Mouse (Mus musculus) lung, embryonic 16.5 days (tissue): ENCODE results near the gene Asb16. TPM values are rescaled to one million over a fixed set of nuclear protein-coding genes. Genes with fewer than 3 reads are reported as not detected.
A peak's percentile ranks its signal among the peaks of the same experiment; 100 is the strongest.
"Not testable (repeated sequence)": the region's sequence is repeated elsewhere in the genome, so short reads cannot be mapped to it uniquely, and the experiment has no call there.

Source experiments
- ATAC-seq: fragments of 200-750 bp; cut with Nextera tagmentation; 2 replicates; pipeline ENCODE4 v1.8.0; 2017; ENCODE audit warnings: low read depth, mild to moderate bottlenecking, moderate library complexity
- H3K27ac ChIP-seq: fragments of 300-500 bp; sonication (generic); 2 replicates; pipeline ENCODE4 v1.5.1; 2014; ENCODE audit warnings: mild to moderate bottlenecking, control low read depth, low read length
- H3K27me3 ChIP-seq: fragments of 300-500 bp; sonication (generic); 2 replicates; pipeline ENCODE4 v1.6.1; 2014; ENCODE audit warnings: low read depth, low read length, mixed read lengths; ENCODE audit not compliant: control insufficient read depth, insufficient read depth
- H3K36me3 ChIP-seq: fragments of 300-500 bp; sonication (generic); 2 replicates; pipeline ENCODE4 v1.6.1; 2014; ENCODE audit warnings: low read length; ENCODE audit not compliant: control insufficient read depth, insufficient read depth
- H3K4me1 ChIP-seq: fragments of 300-500 bp; sonication (generic); replicated peaks from 2 replicates; pipeline ENCODE4 v1.6.1; 2014; ENCODE audit warnings: low read length, mixed read lengths; ENCODE audit not compliant: control insufficient read depth, insufficient read depth
- H3K4me2 ChIP-seq: fragments of 300-500 bp; sonication (generic); 2 replicates; pipeline ENCODE4 v1.6.1; 2014; ENCODE audit warnings: low read depth, low read length, control low read depth
- H3K4me3 ChIP-seq: fragments of 300-500 bp; sonication (generic); 2 replicates; pipeline ENCODE4 v1.5.1; 2014; ENCODE audit warnings: mild to moderate bottlenecking, low read length, control low read depth
- H3K9ac ChIP-seq: fragments of 300-500 bp; sonication (generic); 2 replicates; pipeline ENCODE4 v1.6.1; 2014; ENCODE audit warnings: low read length, control low read depth
- H3K9me3 ChIP-seq: fragments of 300-500 bp; sonication (generic); 2 replicates; pipeline ENCODE4 v1.6.1; 2016; ENCODE audit warnings: low read length; ENCODE audit not compliant: control insufficient read depth
- WGBS: fragments of 180-500 bp; shearing (Covaris S2); extraction: QIAGEN DNeasy Blood & Tissue Kit; methylation state at CpG from one replicate; pipeline ENCODE4 v1.1.7; 2014; 5-methylcytosine and 5-hydroxymethylcytosine counted together
- polyA plus RNA-seq: library from polyadenylated mRNA; unstranded; fragments of >200 nt; fragmentation: Nextera tagmentation; extraction: Ambion mirVana; gene quantifications from 2 replicates; pipeline ENCODE4 v1.2.1, GENCODE M21; 2015

Gene Asb16
- polyA plus RNA-seq, 1 experiment from 2014 or later = 0.05 TPM

- no peak for ATAC-seq
- Histone ChIP-seq H3K4me2 (no peak overlapping the region), H3K4me3 (no peak overlapping the region), H3K36me3 (no peaks in the 10 kb centered on the region), H3K27me3 (no peaks in the 10 kb centered on the region; the same call in 1 of the 2 replicates), H3K27ac (no peak overlapping the region), H3K4me1 (peaks cover 9% of the 10 kb centered on the region; the same call in 1 of the 2 replicates), H3K9me3 (no peaks in the 10 kb centered on the region), H3K9ac (no peak overlapping the region)
- WGBS = 72% methylated on average over 9 of the region's 12 CpGs
Observed at GRCm38 (mm10) chr11:102277754-102278153, 9.2 kb downstream of the Asb16 start.

- 86% methylated on average over 3 of the region's 3 CpGs for WGBS
- no peaks in the 10 kb centered on the region for H3K9me3 ChIP-seq
- no peak overlapping the region for H3K27ac ChIP-seq
- H3K4me3 ChIP-seq = no peak overlapping the region
- H3K36me3 ChIP-seq = no peaks in the 10 kb centered on the region
- H3K27me3 ChIP-seq = no peaks in the 10 kb centered on the region; the same call in 1 of the 2 replicates
- peaks cover 11% of the 10 kb centered on the region; the same call in 1 of the 2 replicates for H3K4me1 ChIP-seq
- H3K9ac ChIP-seq = no peak overlapping the region
- ATAC-seq = no peak
- H3K4me2 ChIP-seq = no peak overlapping the region
Observed at GRCm38 (mm10) chr11:102279595-102279994, 11.1 kb downstream of the Asb16 start.

GRCm38 (mm10) chr11:102280267-102280666 is 11.7 kb downstream of the Asb16 start:
- peaks cover 11% of the 10 kb centered on the region; the same call in 1 of the 2 replicates for H3K4me1 ChIP-seq
- WGBS = 71% methylated on average over 6 of the region's 6 CpGs
- not testable (repeated sequence) for H3K4me2 ChIP-seq, H3K9ac ChIP-seq, H3K36me3 ChIP-seq, H3K4me3 ChIP-seq, H3K27ac ChIP-seq, ATAC-seq, H3K27me3 ChIP-seq, H3K9me3 ChIP-seq

GRCm38 (mm10) chr11:102283922-102284321 is 15.4 kb downstream of the Asb16 start:
- WGBS = 79% methylated on average over 6 of the region's 6 CpGs
- H3K36me3 ChIP-seq = peaks cover 4% of the 10 kb centered on the region
- H3K9ac ChIP-seq = peak overlapping the region; percentile 61
- peak overlapping the region; percentile 71 for H3K4me3 ChIP-seq
- peaks cover 12% of the 10 kb centered on the region for H3K4me1 ChIP-seq
- H3K27me3 ChIP-seq = no peaks in the 10 kb centered on the region
- ATAC-seq = no peak
- H3K4me2 ChIP-seq = peak overlapping the region; percentile 61
- no peaks in the 10 kb centered on the region for H3K9me3 ChIP-seq
- H3K27ac ChIP-seq = peak overlapping the region; percentile 67

- Histone ChIP-seq H3K9me3 (no peaks in the 10 kb centered on the region), H3K4me1 (peaks cover 12% of the 10 kb centered on the region), H3K9ac (peak within 1 kb of the TSS; percentile 80), H3K4me2 (peak within 1 kb of the TSS; percentile 61), H3K27me3 (no peaks in the 10 kb centered on the region), H3K27ac (peak within 1 kb of the TSS; percentile 88), H3K4me3 (peak within 1 kb of the TSS; percentile 71), H3K36me3 (peaks cover 4% of the 10 kb centered on the region)
- ATAC-seq = peak; percentile 95
- under 1% methylated on average over 32 of the region's 32 CpGs for WGBS
Observed at GRCm38 (mm10) chr11:102284501-102285094, 16.1 kb downstream of the Asb16 start, which contains the start of gene Tmub2. Gene Tmub2 (plus strand): TSS chr11:102284931.

GRCm38 (mm10) chr11:102285095-102285834 is 16.7 kb downstream of the Asb16 start:
- no peaks in the 10 kb centered on the region for H3K27me3 ChIP-seq
- H3K36me3 ChIP-seq = peaks cover 4% of the 10 kb centered on the region
- peak overlapping the region; percentile 61 for H3K4me2 ChIP-seq
- 3% methylated on average over 30 of the region's 31 CpGs for WGBS
- peak; percentile 68 for ATAC-seq
- H3K4me1 ChIP-seq = peaks cover 12% of the 10 kb centered on the region
- H3K4me3 ChIP-seq = peak overlapping the region; percentile 71
- peak overlapping the region; percentile 88 for H3K27ac ChIP-seq
- H3K9ac ChIP-seq = peak overlapping the region; percentile 80
- no peaks in the 10 kb centered on the region for H3K9me3 ChIP-seq

- no peak overlapping the region for H3K4me3 ChIP-seq
- H3K4me1 ChIP-seq = peaks cover 12% of the 10 kb centered on the region
- H3K9ac ChIP-seq = no peak overlapping the region
- peaks cover 24% of the 10 kb centered on the region for H3K36me3 ChIP-seq
- no peaks in the 10 kb centered on the region for H3K9me3 ChIP-seq
- H3K27ac ChIP-seq = no peak overlapping the region
- no peaks in the 10 kb centered on the region for H3K27me3 ChIP-seq
- ATAC-seq = no peak
- H3K4me2 ChIP-seq = no peak overlapping the region
- WGBS = 83% methylated on average over 8 of the region's 8 CpGs
Observed at GRCm38 (mm10) chr11:102287485-102287884, 18.9 kb downstream of the Asb16 start.

- Histone ChIP-seq H3K9me3 (no peaks in the 10 kb centered on the region), H3K9ac (no peak overlapping the region), H3K4me3 (no peak overlapping the region), H3K4me1 (peaks cover 12% of the 10 kb centered on the region), H3K4me2 (no peak overlapping the region), H3K36me3 (peaks cover 31% of the 10 kb centered on the region), H3K27ac (no peak overlapping the region), H3K27me3 (no peaks in the 10 kb centered on the region)
- WGBS = 82% methylated on average over 8 of the region's 8 CpGs
- ATAC-seq = no peak
Observed at GRCm38 (mm10) chr11:102288027-102288804, 19.7 kb downstream of the Asb16 start.

- no peak overlapping the region for H3K27ac ChIP-seq
- no peaks in the 10 kb centered on the region for H3K27me3 ChIP-seq
- H3K36me3 ChIP-seq = peaks cover 31% of the 10 kb centered on the region
- H3K4me1 ChIP-seq = peaks cover 12% of the 10 kb centered on the region
- no peaks in the 10 kb centered on the region for H3K9me3 ChIP-seq
- 66% methylated on average over 2 of the region's 2 CpGs for WGBS
- ATAC-seq = no peak
- no peak overlapping the region for H3K4me3 ChIP-seq
- H3K9ac ChIP-seq = no peak overlapping the region
- H3K4me2 ChIP-seq = no peak overlapping the region
Observed at GRCm38 (mm10) chr11:102288913-102289312, 20.4 kb downstream of the Asb16 start.
